Mouse (Mus musculus) erythroblast, embryonic 14.5 days (primary cell): ENCODE measurements around the gene Lef1.

Source experiments
- GATA1 ChIP-seq: IDR thresholded peaks from 2 replicates; pipeline ENCODE4 v1.6.1; 2012; ENCODE audit warnings: low read length, inconsistent platforms, mixed read lengths
- TAL1 ChIP-seq: IDR thresholded peaks from 3 replicates; pipeline ENCODE4 v1.6.1; 2012; ENCODE audit warnings: low read length, inconsistent platforms, mixed read lengths

- no peak for TF ChIP-seq GATA1
- TF ChIP-seq TAL1: no peak
Observed at GRCm38 (mm10) chr3:131078719-131079118, 31.6 kb upstream of the Lef1 start.
